Mouse (Mus musculus) liver, embryonic 15.5 days (tissue): ENCODE measurements around the gene Tmem201. TPM values are rescaled to one million over a fixed set of nuclear protein-coding genes. Genes with fewer than 3 reads are reported as not detected.

Source experiments
- ATAC-seq: fragments of 200-750 bp; cut with Nextera tagmentation; 2 replicates; pipeline ENCODE4 v1.8.0; 2017; ENCODE audit warnings: moderate number of reproducible peaks, mild to moderate bottlenecking, moderate library complexity; ENCODE audit not compliant: insufficient read depth
- H3K27ac ChIP-seq: fragments of 300-500 bp; sonication (generic); replicated peaks from 2 replicates; pipeline ENCODE4 v1.5.1; 2015; ENCODE audit warnings: mild to moderate bottlenecking, inconsistent platforms
- H3K27me3 ChIP-seq: fragments of 300-500 bp; sonication (generic); 2 replicates; pipeline ENCODE4 v1.6.1; 2015; ENCODE audit warnings: mild to moderate bottlenecking, inconsistent platforms
- H3K36me3 ChIP-seq: fragments of 300-500 bp; sonication (generic); replicated peaks from 2 replicates; pipeline ENCODE4 v1.6.1; 2015; ENCODE audit warnings: moderate library complexity, mild to moderate bottlenecking, inconsistent platforms
- H3K4me1 ChIP-seq: fragments of 300-500 bp; sonication (generic); replicated peaks from 2 replicates; pipeline ENCODE4 v1.6.1; 2015; ENCODE audit warnings: inconsistent platforms
- H3K4me2 ChIP-seq: fragments of 300-500 bp; sonication (generic); 2 replicates; pipeline ENCODE4 v1.6.1; 2015; ENCODE audit warnings: moderate library complexity, mild to moderate bottlenecking, inconsistent platforms
- H3K4me3 ChIP-seq: fragments of 300-500 bp; sonication (generic); replicated peaks from 2 replicates; pipeline ENCODE4 v1.5.1; 2015; ENCODE audit warnings: mild to moderate bottlenecking, inconsistent platforms
- H3K9ac ChIP-seq: fragments of 300-500 bp; sonication (generic); 2 replicates; pipeline ENCODE4 v1.6.1; 2015; ENCODE audit warnings: moderate library complexity, mild to moderate bottlenecking, inconsistent platforms
- H3K9me3 ChIP-seq: fragments of 300-500 bp; sonication (generic); replicated peaks from 2 replicates; pipeline ENCODE4 v1.6.1; 2016; ENCODE audit warnings: inconsistent platforms
- WGBS: fragments of 180-500 bp; shearing (Covaris S2); methylation state at CpG from one replicate; pipeline ENCODE4 v1.1.7; 2015; ENCODE audit warnings: mixed read lengths; ENCODE audit not compliant: insufficient replicate concordance; 5-methylcytosine and 5-hydroxymethylcytosine counted together
- polyA plus RNA-seq: library from polyadenylated mRNA; unstranded; fragments of >200 nt; fragmentation: Nextera tagmentation; extraction: Ambion mirVana; gene quantifications from 2 replicates; pipeline ENCODE4 v1.2.1, GENCODE M21; 2015

Tmem201 gene
- polyA plus RNA-seq, 1 experiment from 2014 or later, result 6.6 TPM

DNA sequence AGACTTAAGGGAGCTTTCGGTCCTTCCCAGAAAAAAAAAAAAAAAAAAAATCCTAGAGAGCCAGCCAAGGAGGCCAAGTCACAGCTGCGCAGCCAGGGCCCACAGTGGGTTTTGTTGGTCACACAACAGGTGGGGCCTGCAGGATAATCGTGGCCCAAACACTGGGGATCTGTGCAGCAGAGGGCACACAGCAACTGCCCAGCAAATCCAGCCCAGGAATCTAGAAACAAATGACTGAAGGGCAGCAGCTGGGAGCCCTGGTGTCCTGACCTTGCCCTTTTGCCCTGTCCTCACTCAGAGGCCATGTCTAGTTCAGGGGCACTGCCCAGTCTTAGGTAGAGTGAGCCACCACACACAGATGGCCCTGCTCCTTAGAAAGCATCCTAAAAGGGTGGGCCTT lies 5.5 kb downstream of the Tmem201 start:
- H3K27ac ChIP-seq, result no peak overlapping the region
- no peak overlapping the region for H3K4me2 ChIP-seq
- H3K9ac ChIP-seq, result no peak overlapping the region
- H3K4me3 ChIP-seq, result no peak overlapping the region
- 62% methylated on average over 3 of the region's 3 CpGs for WGBS
- peaks cover 34% of the 10 kb centered on the region for H3K36me3 ChIP-seq
- ATAC-seq, result no peak
- no peaks in the 10 kb centered on the region for H3K9me3 ChIP-seq
- H3K27me3 ChIP-seq, result no peaks in the 10 kb centered on the region
- peaks cover 51% of the 10 kb centered on the region for H3K4me1 ChIP-seq

DNA sequence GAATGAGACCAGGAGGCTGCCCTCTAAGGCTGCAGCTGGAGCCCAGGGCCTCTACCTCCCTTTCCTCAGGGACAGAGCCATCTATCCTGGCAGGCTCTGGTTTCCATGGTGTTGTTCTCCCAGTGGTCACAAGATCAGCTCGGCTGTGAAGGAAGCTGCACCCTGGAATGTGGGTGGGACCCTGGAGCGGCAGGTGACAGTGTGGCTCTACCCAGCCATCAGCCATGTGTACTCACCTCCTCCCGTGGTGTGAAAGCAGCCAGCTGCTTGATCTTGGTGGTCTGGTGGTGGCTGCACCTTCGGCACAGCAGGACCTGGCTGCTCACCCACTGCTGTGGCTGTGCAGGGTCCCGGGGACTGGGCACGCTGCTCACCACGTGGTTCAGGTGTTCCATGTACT lies 7.0 kb downstream of the Tmem201 start:
- 42% methylated on average over 7 of the region's 7 CpGs for WGBS
- no peak overlapping the region for H3K9ac ChIP-seq
- H3K9me3 ChIP-seq, result no peaks in the 10 kb centered on the region
- peaks cover 40% of the 10 kb centered on the region for H3K4me1 ChIP-seq
- H3K4me2 ChIP-seq, result no peak overlapping the region
- H3K27me3 ChIP-seq, result no peaks in the 10 kb centered on the region
- H3K4me3 ChIP-seq, result no peak overlapping the region
- no peak overlapping the region for H3K27ac ChIP-seq
- ATAC-seq, result no peak
- H3K36me3 ChIP-seq, result peaks cover 48% of the 10 kb centered on the region

DNA sequence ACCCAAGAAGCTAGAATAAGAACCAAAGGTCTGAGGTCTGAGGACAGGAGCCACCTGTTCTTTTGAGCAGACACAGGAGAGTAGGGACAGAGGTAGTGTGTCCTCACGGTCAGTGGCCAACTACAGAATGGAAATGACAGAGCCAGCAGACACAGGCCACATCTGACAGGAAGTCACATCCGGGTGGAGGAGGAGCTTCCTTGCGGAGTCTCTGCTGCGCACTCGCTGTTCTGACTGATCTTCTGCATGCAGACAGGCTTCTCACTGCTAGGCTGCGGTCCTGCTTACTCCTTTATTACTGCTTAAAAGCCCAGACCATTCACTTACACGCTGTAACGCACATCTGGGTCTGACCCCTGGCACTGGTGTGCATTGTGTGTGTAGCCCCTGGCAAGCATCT lies 9.0 kb downstream of the Tmem201 start:
- H3K4me3 ChIP-seq, result no peak overlapping the region
- ATAC-seq, result no peak
- no peaks in the 10 kb centered on the region for H3K27me3 ChIP-seq
- H3K36me3 ChIP-seq, result peaks cover 51% of the 10 kb centered on the region
- H3K9me3 ChIP-seq, result no peaks in the 10 kb centered on the region
- H3K27ac ChIP-seq, result no peak overlapping the region
- no peak overlapping the region for H3K4me2 ChIP-seq
- WGBS, result 56% methylated on average over 8 of the region's 8 CpGs
- H3K9ac ChIP-seq, result no peak overlapping the region
- H3K4me1 ChIP-seq, result peaks cover 27% of the 10 kb centered on the region

GRCm38 (mm10) chr4:149727636-149728035 lies 10.2 kb downstream of the Tmem201 start:
- Histone ChIP-seq H3K36me3 (peaks cover 51% of the 10 kb centered on the region), H3K27ac (no peak overlapping the region), H3K4me3 (no peak overlapping the region), H3K27me3 (no peaks in the 10 kb centered on the region), H3K9me3 (no peaks in the 10 kb centered on the region), H3K4me2 (no peak overlapping the region), H3K4me1 (peaks cover 15% of the 10 kb centered on the region), H3K9ac (no peak overlapping the region)
- 91% methylated on average over 5 of the region's 5 CpGs for WGBS
- no peak for ATAC-seq

- H3K27me3 ChIP-seq, result no peaks in the 10 kb centered on the region
- H3K4me2 ChIP-seq, result no peak overlapping the region
- H3K9ac ChIP-seq, result no peak overlapping the region
- H3K9me3 ChIP-seq, result no peaks in the 10 kb centered on the region
- H3K4me1 ChIP-seq, result peaks cover 8% of the 10 kb centered on the region
- no peak for ATAC-seq
- H3K27ac ChIP-seq, result no peak overlapping the region
- no peak overlapping the region for H3K4me3 ChIP-seq
- H3K36me3 ChIP-seq, result peaks cover 55% of the 10 kb centered on the region
- WGBS, result 47% methylated on average over 15 of the region's 15 CpGs
Observed at GRCm38 (mm10) chr4:149725661-149726350, 12.0 kb downstream of the Tmem201 start.

DNA sequence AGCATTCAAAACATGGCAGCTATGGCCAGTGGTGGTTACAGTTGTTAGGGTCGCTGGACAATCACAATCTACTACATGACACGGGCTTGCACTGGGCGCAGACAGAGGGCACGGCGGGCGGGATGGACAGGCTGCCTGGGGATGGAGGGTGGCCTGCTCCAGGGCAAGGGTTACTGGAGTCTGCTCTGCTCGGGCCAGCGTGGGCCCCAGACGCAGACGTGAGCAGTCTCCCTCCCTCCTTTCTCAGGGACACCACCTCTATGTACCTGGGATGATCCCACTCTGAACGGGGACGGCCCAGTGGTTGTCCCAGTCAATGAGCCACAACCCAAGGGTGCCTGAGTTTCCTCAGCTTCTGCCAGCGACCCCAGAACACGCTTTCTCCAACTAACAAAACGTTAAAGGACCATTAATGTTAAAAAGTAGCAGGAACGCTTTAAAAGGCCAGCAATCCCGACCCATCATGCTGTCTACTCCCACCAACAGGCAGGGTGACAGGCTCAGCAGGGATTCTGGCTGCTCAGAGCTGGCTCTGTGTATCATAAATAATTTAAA lies 12.9 kb downstream of the Tmem201 start:
- H3K4me2 ChIP-seq, result no peak overlapping the region
- no peak overlapping the region for H3K4me3 ChIP-seq
- H3K27me3 ChIP-seq, result no peaks in the 10 kb centered on the region
- H3K9ac ChIP-seq, result no peak overlapping the region
- WGBS, result 82% methylated on average over 17 of the region's 17 CpGs
- no peak overlapping the region for H3K27ac ChIP-seq
- H3K36me3 ChIP-seq, result peaks cover 56% of the 10 kb centered on the region
- no peak for ATAC-seq
- peaks cover 8% of the 10 kb centered on the region; the same call in 1 of the 2 replicates for H3K4me1 ChIP-seq
- no peaks in the 10 kb centered on the region for H3K9me3 ChIP-seq

- no peak overlapping the region for H3K4me2 ChIP-seq
- H3K36me3 ChIP-seq, result peaks cover 56% of the 10 kb centered on the region
- no peak overlapping the region for H3K27ac ChIP-seq
- H3K9ac ChIP-seq, result no peak overlapping the region
- H3K4me1 ChIP-seq, result peaks cover 8% of the 10 kb centered on the region; the same call in 1 of the 2 replicates
- H3K27me3 ChIP-seq, result no peaks in the 10 kb centered on the region
- 72% methylated on average over 17 of the region's 17 CpGs for WGBS
- peak; percentile 19; the same call in 1 of the 2 replicates for ATAC-seq
- H3K4me3 ChIP-seq, result no peak overlapping the region
- H3K9me3 ChIP-seq, result no peaks in the 10 kb centered on the region
Observed at GRCm38 (mm10) chr4:149723855-149724731, 13.8 kb downstream of the Tmem201 start.

GRCm38 (mm10) chr4:149723021-149723390 lies 14.8 kb downstream of the Tmem201 start:
- Histone ChIP-seq H3K27me3 (no peaks in the 10 kb centered on the region), H3K9me3 (no peaks in the 10 kb centered on the region), H3K4me1 (peaks cover 8% of the 10 kb centered on the region; the same call in 1 of the 2 replicates), H3K4me2 (no peak overlapping the region), H3K27ac (no peak overlapping the region), H3K36me3 (peaks cover 61% of the 10 kb centered on the region), H3K9ac (no peak overlapping the region), H3K4me3 (no peak overlapping the region)
- ATAC-seq, result no peak
- WGBS, result 76% methylated on average over 12 of the region's 12 CpGs

DNA sequence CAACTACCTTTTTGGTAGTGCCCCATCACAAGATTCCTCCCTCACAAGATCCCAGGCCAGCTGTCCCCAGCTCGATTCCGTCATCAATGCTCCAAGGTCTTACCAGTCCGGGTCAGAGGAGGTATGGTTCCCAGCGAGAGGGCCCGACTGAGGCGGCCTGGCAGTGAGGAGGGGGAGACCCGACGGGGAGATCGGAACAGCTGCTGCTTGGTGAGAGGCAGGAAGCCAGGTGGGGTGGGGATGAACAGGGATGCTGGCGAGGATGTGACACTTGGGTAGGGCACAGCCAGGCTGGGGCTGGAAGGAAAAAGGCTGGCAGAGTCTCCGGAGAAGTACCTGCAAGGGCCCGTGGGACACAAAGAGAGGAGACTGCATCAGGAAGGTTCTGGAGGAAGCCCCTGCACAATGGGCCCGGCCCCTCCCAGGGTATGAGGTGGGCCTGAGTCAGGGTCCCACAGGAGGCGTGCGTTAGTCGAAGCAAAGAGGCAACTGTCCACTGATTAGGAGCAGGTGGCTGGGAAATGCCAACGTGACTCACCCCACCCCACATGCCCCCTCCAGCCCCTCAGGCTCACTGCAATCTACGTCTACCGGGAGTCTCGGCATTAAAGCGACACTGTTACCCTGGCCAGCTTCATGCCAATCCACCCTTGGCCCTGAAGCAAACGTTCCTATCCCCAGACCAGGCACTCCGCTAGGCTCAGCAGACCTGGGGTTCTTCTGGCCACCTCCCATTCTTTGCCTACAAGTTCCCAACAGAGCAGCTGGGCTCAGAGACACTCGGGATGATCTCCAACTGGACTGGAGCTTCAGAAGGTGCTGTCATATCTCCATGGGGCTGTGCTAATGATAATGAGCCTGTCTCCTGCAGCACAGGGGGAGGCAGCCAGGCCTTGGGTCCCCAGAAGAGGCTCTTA lies 15.5 kb downstream of the Tmem201 start:
- WGBS, result 79% methylated on average over 24 of the region's 24 CpGs
- H3K36me3 ChIP-seq, result peaks cover 61% of the 10 kb centered on the region
- H3K27ac ChIP-seq, result no peak overlapping the region
- no peaks in the 10 kb centered on the region for H3K27me3 ChIP-seq
- no peak overlapping the region for H3K9ac ChIP-seq
- no peak overlapping the region for H3K4me2 ChIP-seq
- no peak for ATAC-seq
- H3K4me1 ChIP-seq, result peaks cover 8% of the 10 kb centered on the region; the same call in 1 of the 2 replicates
- no peak overlapping the region for H3K4me3 ChIP-seq
- no peaks in the 10 kb centered on the region for H3K9me3 ChIP-seq

- Histone ChIP-seq H3K27me3 (no peaks in the 10 kb centered on the region), H3K4me1 (peaks cover 6% of the 10 kb centered on the region; the same call in 1 of the 2 replicates), H3K4me3 (no peak overlapping the region), H3K4me2 (no peak overlapping the region), H3K9ac (no peak overlapping the region), H3K27ac (no peak overlapping the region), H3K36me3 (peaks cover 60% of the 10 kb centered on the region), H3K9me3 (no peaks in the 10 kb centered on the region)
- ATAC-seq, result no peak
- WGBS, result 73% methylated on average over 8 of the region's 8 CpGs
Observed at GRCm38 (mm10) chr4:149721163-149721562, 16.7 kb downstream of the Tmem201 start.
